Mouse (Mus musculus): ENCODE measurements around the gene Szt2. TPM values are rescaled to one million over a fixed set of nuclear protein-coding genes. Genes with fewer than 3 reads are reported as not detected.

Gene Szt2
- polyA plus RNA-seq, 1 experiment from 2014 or later: 9.4 TPM

GRCm38 (mm10) chr4:118427768-118428451, 18.8 kb upstream of the Szt2 start, which contains the start of gene Elovl1:
Elovl1 (plus strand) TSS chr4:118428093.
- Histone ChIP-seq H3K27me3 (replicated peaks; ENCODE audit: low read depth, poor library complexity, severe bottlenecking) (no peaks in the 10 kb centered on the region), H3K4me3 (peak within 1 kb of the TSS; percentile 82), H3K9me3 (no peaks in the 10 kb centered on the region), H3K27ac (replicated peaks) (peak within 1 kb of the TSS; percentile 90), H3K36me3 (replicated peaks) (peaks cover 49% of the 10 kb centered on the region), H3K4me1 (peaks cover 43% of the 10 kb centered on the region)
- DNase-seq (ENCODE audit: low spot score): peak; percentile 96
- WGBS: under 1% methylated on average over 31 of the region's 31 CpGs

- Histone ChIP-seq H3K27me3 (replicated peaks; ENCODE audit: low read depth, poor library complexity, severe bottlenecking) (no peaks in the 10 kb centered on the region), H3K36me3 (replicated peaks) (peaks cover 49% of the 10 kb centered on the region), H3K4me1 (peaks cover 41% of the 10 kb centered on the region), H3K27ac (replicated peaks) (peak overlapping the region; percentile 90), H3K9me3 (no peaks in the 10 kb centered on the region), H3K4me3 (peak overlapping the region; percentile 82)
- WGBS: 2% methylated on average over 5 of the region's 5 CpGs
- DNase-seq (ENCODE audit: low spot score): no peak
These were observed 18.3 kb upstream of the Szt2 start for GRCm38 (mm10) chr4:118427415-118427767.

GRCm38 (mm10) chr4:118425374-118425773, 16.3 kb upstream of the Szt2 start:
- Histone ChIP-seq H3K27me3 (replicated peaks; ENCODE audit: low read depth, poor library complexity, severe bottlenecking) (no peaks in the 10 kb centered on the region), H3K4me1 (peaks cover 36% of the 10 kb centered on the region), H3K4me3 (no peak overlapping the region), H3K36me3 (replicated peaks) (peaks cover 47% of the 10 kb centered on the region), H3K9me3 (no peaks in the 10 kb centered on the region), H3K27ac (replicated peaks) (no peak overlapping the region)
- WGBS: 85% methylated on average over 1 of the region's 1 CpGs
- DNase-seq (ENCODE audit: low spot score): no peak

- Histone ChIP-seq H3K27me3 (replicated peaks; ENCODE audit: low read depth, poor library complexity, severe bottlenecking) (no peaks in the 10 kb centered on the region), H3K4me1 (peaks cover 29% of the 10 kb centered on the region), H3K9me3 (no peaks in the 10 kb centered on the region), H3K27ac (replicated peaks) (no peak overlapping the region), H3K4me3 (no peak overlapping the region), H3K36me3 (replicated peaks) (peaks cover 47% of the 10 kb centered on the region)
- no peak for DNase-seq (ENCODE audit: low spot score)
- WGBS: 87% methylated on average over 4 of the region's 4 CpGs
These were observed 15.6 kb upstream of the Szt2 start for GRCm38 (mm10) chr4:118424541-118425160.

GRCm38 (mm10) chr4:118421384-118421783, 12.3 kb upstream of the Szt2 start:
- Histone ChIP-seq H3K27me3 (replicated peaks; ENCODE audit: low read depth, poor library complexity, severe bottlenecking) (no peaks in the 10 kb centered on the region), H3K4me3 (no peak overlapping the region), H3K27ac (replicated peaks) (no peak overlapping the region), H3K4me1 (no peaks in the 10 kb centered on the region), H3K9me3 (no peaks in the 10 kb centered on the region), H3K36me3 (replicated peaks) (peaks cover 75% of the 10 kb centered on the region)
- WGBS: 95% methylated on average over 3 of the region's 3 CpGs
- DNase-seq (ENCODE audit: low spot score): no peak

- Histone ChIP-seq H3K27me3 (replicated peaks; ENCODE audit: low read depth, poor library complexity, severe bottlenecking) (no peaks in the 10 kb centered on the region), H3K4me1 (no peaks in the 10 kb centered on the region), H3K4me3 (no peak overlapping the region), H3K9me3 (no peaks in the 10 kb centered on the region), H3K36me3 (replicated peaks) (peaks cover 100% of the 10 kb centered on the region), H3K27ac (replicated peaks) (no peak overlapping the region)
- whole genome bisulfite sequencing: 72% methylated on average over 13 of the region's 13 CpGs
- no peak for DNase-seq (ENCODE audit: low spot score)
These were observed 8.2 kb upstream of the Szt2 start for GRCm38 (mm10) chr4:118417112-118417797.

GRCm38 (mm10) chr4:118416329-118416728, 7.3 kb upstream of the Szt2 start:
- Histone ChIP-seq H3K9me3 (no peaks in the 10 kb centered on the region), H3K36me3 (replicated peaks) (peaks cover 100% of the 10 kb centered on the region), H3K4me1 (no peaks in the 10 kb centered on the region), H3K4me3 (no peak overlapping the region), H3K27ac (replicated peaks) (no peak overlapping the region), H3K27me3 (replicated peaks; ENCODE audit: low read depth, poor library complexity, severe bottlenecking) (no peaks in the 10 kb centered on the region)
- DNase-seq (ENCODE audit: low spot score): no peak
- 89% methylated on average over 5 of the region's 5 CpGs for WGBS

GRCm38 (mm10) chr4:118415779-118416178, 6.7 kb upstream of the Szt2 start:
- H3K27me3 ChIP-seq (replicated peaks; ENCODE audit: low read depth, poor library complexity, severe bottlenecking): no peaks in the 10 kb centered on the region
- WGBS: 88% methylated on average over 2 of the region's 2 CpGs
- H3K36me3 ChIP-seq (replicated peaks): peaks cover 100% of the 10 kb centered on the region
- H3K9me3 ChIP-seq: no peaks in the 10 kb centered on the region
- no peak overlapping the region for H3K27ac ChIP-seq (replicated peaks)
- no peak overlapping the region for H3K4me3 ChIP-seq
- DNase-seq (ENCODE audit: low spot score): no peak
- H3K4me1 ChIP-seq: no peaks in the 10 kb centered on the region

GRCm38 (mm10) chr4:118413553-118413952, 4.5 kb upstream of the Szt2 start:
- H3K9me3 ChIP-seq: no peaks in the 10 kb centered on the region
- no peak for DNase-seq (ENCODE audit: low spot score)
- peaks cover 78% of the 10 kb centered on the region for H3K36me3 ChIP-seq (replicated peaks)
- no peaks in the 10 kb centered on the region for H3K27me3 ChIP-seq (replicated peaks; ENCODE audit: low read depth, poor library complexity, severe bottlenecking)
- no peak overlapping the region for H3K27ac ChIP-seq (replicated peaks)
- 92% methylated on average over 5 of the region's 5 CpGs for WGBS
- H3K4me1 ChIP-seq: peaks cover 12% of the 10 kb centered on the region
- no peak overlapping the region for H3K4me3 ChIP-seq

GRCm38 (mm10) chr4:118410871-118411270, 1.8 kb upstream of the Szt2 start:
- H3K4me3 ChIP-seq: no peak overlapping the region
- DNase-seq (ENCODE audit: low spot score): no peak
- no peaks in the 10 kb centered on the region for H3K27me3 ChIP-seq (replicated peaks; ENCODE audit: low read depth, poor library complexity, severe bottlenecking)
- peaks cover 20% of the 10 kb centered on the region for H3K4me1 ChIP-seq
- WGBS: 88% methylated on average over 5 of the region's 5 CpGs
- H3K27ac ChIP-seq (replicated peaks): no peak overlapping the region
- H3K9me3 ChIP-seq: no peaks in the 10 kb centered on the region
- H3K36me3 ChIP-seq (replicated peaks): peaks cover 52% of the 10 kb centered on the region

GRCm38 (mm10) chr4:118402701-118403100, 6.4 kb downstream of the Szt2 start:
- DNase-seq (ENCODE audit: low spot score): no peak
- no peak overlapping the region for H3K4me3 ChIP-seq
- H3K9me3 ChIP-seq: no peaks in the 10 kb centered on the region
- H3K36me3 ChIP-seq (replicated peaks): peaks cover 75% of the 10 kb centered on the region
- H3K27me3 ChIP-seq (replicated peaks; ENCODE audit: low read depth, poor library complexity, severe bottlenecking): no peaks in the 10 kb centered on the region
- no peaks in the 10 kb centered on the region for H3K4me1 ChIP-seq
- WGBS: 91% methylated on average over 12 of the region's 12 CpGs
- no peak overlapping the region for H3K27ac ChIP-seq (replicated peaks)

- no peak for DNase-seq (ENCODE audit: low spot score)
- Histone ChIP-seq H3K4me1 (no peaks in the 10 kb centered on the region), H3K9me3 (no peaks in the 10 kb centered on the region), H3K4me3 (no peak overlapping the region), H3K27me3 (replicated peaks; ENCODE audit: low read depth, poor library complexity, severe bottlenecking) (no peaks in the 10 kb centered on the region), H3K36me3 (replicated peaks) (peaks cover 83% of the 10 kb centered on the region), H3K27ac (replicated peaks) (no peak overlapping the region)
- 98% methylated on average over 5 of the region's 5 CpGs for WGBS
These were observed 7.2 kb downstream of the Szt2 start for GRCm38 (mm10) chr4:118401918-118402317.

GRCm38 (mm10) chr4:118401421-118401820, 7.7 kb downstream of the Szt2 start:
- Histone ChIP-seq H3K4me1 (no peaks in the 10 kb centered on the region), H3K27me3 (replicated peaks; ENCODE audit: low read depth, poor library complexity, severe bottlenecking) (no peaks in the 10 kb centered on the region), H3K27ac (replicated peaks) (no peak overlapping the region), H3K9me3 (no peaks in the 10 kb centered on the region), H3K36me3 (replicated peaks) (peaks cover 88% of the 10 kb centered on the region), H3K4me3 (no peak overlapping the region)
- DNase-seq (ENCODE audit: low spot score): no peak
- WGBS: 90% methylated on average over 3 of the region's 3 CpGs
